ENCODE assay signal across 10 mouse cellular contexts in the genomic region with DNA sequence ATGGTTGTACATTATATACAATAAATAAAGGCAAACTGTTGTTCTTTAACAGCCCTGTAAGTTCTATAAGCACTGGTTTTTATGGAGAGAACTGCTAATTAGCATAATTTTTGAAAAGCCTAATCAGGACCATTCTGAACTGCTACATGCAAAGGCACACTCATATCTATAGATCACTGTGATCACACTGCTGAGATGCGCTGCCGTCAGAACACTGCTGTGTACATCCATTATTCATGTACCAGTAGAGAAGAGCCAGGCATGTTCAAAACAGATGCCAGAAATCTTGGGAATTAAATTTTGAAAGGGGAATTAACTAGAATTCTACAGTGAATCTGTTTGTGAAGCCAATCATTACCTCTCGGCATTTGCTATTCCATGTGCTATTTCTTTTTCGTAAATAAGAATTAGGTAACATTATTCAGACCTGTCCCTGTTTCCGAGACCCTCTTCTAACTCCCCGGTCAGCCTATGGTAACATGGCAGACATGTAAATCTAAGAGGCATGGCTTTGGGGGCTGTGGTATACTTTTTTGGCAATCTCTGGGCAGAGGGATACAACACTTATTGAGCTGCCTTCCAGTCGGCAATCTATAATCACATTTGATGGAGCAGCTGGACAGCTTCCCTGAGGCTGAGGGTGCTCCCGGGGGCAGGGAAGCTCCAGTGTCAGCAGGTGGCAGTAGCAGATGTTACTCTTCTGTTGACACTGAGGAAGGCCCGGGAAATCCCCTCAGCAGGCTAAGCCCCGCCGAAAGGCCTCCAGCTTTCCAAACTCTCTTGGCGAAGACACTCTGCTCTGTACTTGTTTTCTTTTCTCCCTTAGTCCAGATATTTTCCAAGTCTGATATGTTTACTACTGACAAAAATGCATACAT. TPM values are rescaled to one million over a fixed set of nuclear protein-coding genes. Genes with fewer than 3 reads are reported as not detected.
DNase-seq lines count a peak whose midpoint lies in the region; ATAC-seq lines count a peak whose summit lies in the region.
"Had no signal": no experiment of that assay in that cellular context is flagged by ENCODE, and none has a peak within 500 bp of the region (broad histone marks: within the 10 kb centered on the region; RNA-seq: fewer than 3 reads in every experiment).

No protein-coding gene starts in this region.

- DNase-seq in heart, embryonic 10.5 days (ENCODE audit: low spot score): peak; percentile 79
- DNase-seq in heart, postnatal 25 days (ENCODE audit: low spot score): no peak
- DNase-seq in MN1 (ENCODE audit: low spot score): peak; percentile 65
- DNase-seq in forebrain, embryonic 14.5 days (ENCODE audit: low spot score): peak; percentile 35
- peak; percentile 59 for DNase-seq in midbrain, embryonic 14.5 days
- no peak for DNase-seq in cerebellum, postnatal 25 days
- DNase-seq in cerebellum, adult 11-12 months: no peak
- DNase-seq: cerebellum, postnatal 36 days had no signal

- no peaks in the 10 kb centered on the region for H3K9me3 ChIP-seq in heart, embryonic 10.5 days
- no peaks in the 10 kb centered on the region for H3K9me3 ChIP-seq in forebrain, embryonic 14.5 days (replicated peaks; ENCODE audit: control insufficient read depth, low read length)
- H3K9me3 ChIP-seq in midbrain, embryonic 14.5 days (ENCODE audit: control insufficient read depth, low read length): no peaks in the 10 kb centered on the region

- H3K36me3 ChIP-seq in heart, embryonic 10.5 days: no peaks in the 10 kb centered on the region
- H3K36me3 ChIP-seq in forebrain, embryonic 14.5 days (ENCODE audit: control insufficient read depth, insufficient read depth, low read length): no peaks in the 10 kb centered on the region
- H3K36me3 ChIP-seq in midbrain, embryonic 14.5 days (ENCODE audit: control insufficient read depth, insufficient read depth, low read length): no peaks in the 10 kb centered on the region
- H3K36me3 ChIP-seq: G1E had no signal

- peak; percentile 86 for ATAC-seq in forebrain, embryonic 14.5 days
- peak; percentile 69; the same call in 1 of the 2 replicates for ATAC-seq in midbrain, embryonic 14.5 days (ENCODE audit: low FRiP score, low TSS enrichment)
- ATAC-seq in frontal cortex, adult (ENCODE audit: low TSS enrichment): no peak

- H3K4me2 ChIP-seq in forebrain, embryonic 14.5 days (ENCODE audit: low read length): no peak overlapping the region
- no peak overlapping the region for H3K4me2 ChIP-seq in midbrain, embryonic 14.5 days (ENCODE audit: low read length)

- H3K4me1 ChIP-seq in heart, embryonic 10.5 days: no peaks in the 10 kb centered on the region
- no peaks in the 10 kb centered on the region for H3K4me1 ChIP-seq in forebrain, embryonic 14.5 days (ENCODE audit: control insufficient read depth, insufficient read depth, low read length)
- H3K4me1 ChIP-seq in midbrain, embryonic 14.5 days (ENCODE audit: control insufficient read depth, insufficient read depth, low read length): no peaks in the 10 kb centered on the region; the same call in 1 of the 2 replicates

- H3K9ac ChIP-seq in forebrain, embryonic 14.5 days (ENCODE audit: low read length): no peak overlapping the region
- no peak overlapping the region for H3K9ac ChIP-seq in midbrain, embryonic 14.5 days (replicated peaks; ENCODE audit: low read length)

- H3K27ac ChIP-seq in heart, embryonic 10.5 days: no peak overlapping the region
- no peak overlapping the region for H3K27ac ChIP-seq in forebrain, embryonic 14.5 days (ENCODE audit: low read depth, low read length)
- no peak overlapping the region for H3K27ac ChIP-seq in midbrain, embryonic 14.5 days (replicated peaks; ENCODE audit: low read depth, low read length)

- WGBS in heart, embryonic 10.5 days: 54% methylated on average over 12 of the region's 12 CpGs
- WGBS in forebrain, embryonic 14.5 days: 61% methylated on average over 12 of the region's 12 CpGs
- 37% methylated on average over 12 of the region's 12 CpGs for WGBS in midbrain, embryonic 14.5 days

- no peak overlapping the region for H3K4me3 ChIP-seq in heart, embryonic 10.5 days
- H3K4me3 ChIP-seq in forebrain, embryonic 14.5 days (ENCODE audit: low read depth, low read length): no peak overlapping the region
- H3K4me3 ChIP-seq in midbrain, embryonic 14.5 days (replicated peaks; ENCODE audit: low read depth, low read length): no peak overlapping the region

- no peaks in the 10 kb centered on the region for H3K27me3 ChIP-seq in heart, embryonic 10.5 days (ENCODE audit: insufficient read depth, poor library complexity, severe bottlenecking)
- no peaks in the 10 kb centered on the region for H3K27me3 ChIP-seq in forebrain, embryonic 14.5 days (replicated peaks; ENCODE audit: control insufficient read depth, insufficient read depth, low read length)
- H3K27me3 ChIP-seq in midbrain, embryonic 14.5 days (ENCODE audit: control insufficient read depth, insufficient read depth, low read length): no peaks in the 10 kb centered on the region

- intact Hi-C loops in heart, postnatal 25 days (cut with DNase I): loop anchor here (10.0 kb wide), 1 partner anchor 147 kb away; no protein-coding TSS in a partner anchor

RNA-seq across cellular contexts. Expression of gene Cyyr1, which starts 25.2 kb away (rescaled TPM):
- 2.9 and 3.2 TPM in 2 replicates for polyA plus RNA-seq in heart, embryonic 10.5 days (2016; fragmentation: Nextera tagmentation; extraction: Ambion mirVana)
- total RNA-seq in heart, postnatal 25 days (2021): 10 to 100 TPM; 31.6 to 37.9 TPM
- 1.5 and 2.1 TPM in 2 replicates for polyA plus RNA-seq in forebrain, embryonic 14.5 days (2014; fragmentation: Nextera tagmentation; extraction: Ambion mirVana)
- polyA plus RNA-seq in midbrain, embryonic 14.5 days (2014; fragmentation: Nextera tagmentation; extraction: Ambion mirVana): 1.5 and 3.3 TPM in 2 replicates
- polyA plus RNA-seq: G1E had no signal

Comparison
In these comparisons a context has a peak if more than half of its experiments do, and no peak if none do; other contexts are left out.
1. DNase-seq: peak in heart, embryonic 10.5 days (single experiment), MN1 (single experiment), forebrain, embryonic 14.5 days (single experiment) and midbrain, embryonic 14.5 days (single experiment); none in heart, postnatal 25 days (single experiment), cerebellum, postnatal 25 days (0 of 2) and cerebellum, adult 11-12 months (single experiment).